Mouse (Mus musculus): ENCODE data around the gene Ppip5k2.

DNA sequence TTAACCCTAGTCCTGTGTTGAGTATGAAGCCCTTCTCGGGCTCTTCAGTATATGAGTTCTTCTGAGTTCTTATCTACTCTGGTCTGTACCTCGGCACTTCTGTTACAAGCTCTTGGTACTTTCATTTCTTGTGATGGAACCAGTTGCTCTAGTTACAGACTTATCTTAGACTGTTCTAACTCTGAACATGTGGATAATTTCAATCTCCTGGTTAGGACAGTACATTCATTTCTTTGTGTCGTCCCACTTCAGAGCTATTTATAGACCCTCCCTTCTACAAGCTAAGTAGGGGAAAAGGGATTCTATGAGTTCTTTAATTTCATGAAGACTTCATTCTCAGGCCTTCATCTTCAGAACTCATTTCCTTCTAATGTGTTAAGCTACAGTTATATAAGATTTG, 17.5 kb upstream of the Ppip5k2 start:
- TF ChIP-seq CTCF (IDR thresholded peaks at IDR 0.05; ENCODE audit: low read depth, low read length): no peak
- no peak for TF ChIP-seq POLR2A (IDR thresholded peaks at IDR 0.05; ENCODE audit: extremely low read depth, insufficient read depth, low read length)
